ENCODE assay signal across 33 mouse cellular contexts in the genomic region with DNA sequence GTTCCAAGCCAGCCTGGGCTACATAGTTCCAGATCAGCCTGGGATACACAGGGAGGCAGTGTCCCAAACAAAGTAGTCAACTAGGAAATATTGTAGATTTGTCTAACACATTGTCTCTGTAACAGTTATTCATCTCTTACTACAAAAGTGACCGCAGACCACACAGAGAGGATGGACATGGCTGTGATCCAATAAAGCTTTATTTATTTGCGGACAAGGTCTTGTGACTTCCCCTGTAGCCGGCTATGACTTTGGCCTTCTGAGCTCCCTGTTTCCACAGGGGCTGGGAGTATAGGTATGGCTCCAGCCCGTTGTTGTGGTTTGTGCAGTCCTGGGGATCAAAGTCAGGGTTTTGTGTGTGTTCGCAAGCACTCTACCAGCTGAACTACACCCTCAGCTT. TPM values are rescaled to one million over a fixed set of nuclear protein-coding genes. Genes with fewer than 3 reads are reported as not detected.
DNase-seq lines count a peak whose midpoint lies in the region; ATAC-seq and TF ChIP-seq lines count a peak whose summit lies in the region.
"Had no signal": no experiment of that assay in that cellular context is flagged by ENCODE, and none has a peak within 500 bp of the region (broad histone marks: within the 10 kb centered on the region; RNA-seq: fewer than 3 reads in every experiment).

No protein-coding gene starts in this region.

- H3K27ac ChIP-seq in kidney, embryonic 14.5 days (ENCODE audit: low read depth, low read length): peak overlapping the region; percentile 15; the same call in 1 of the 2 replicates
- H3K27ac ChIP-seq in lung, embryonic 16.5 days (ENCODE audit: low read length): no peak overlapping the region
- H3K27ac ChIP-seq: embryonic facial prominence, embryonic 13.5 days; forebrain, embryonic 10.5 days; forebrain, embryonic 15.5 days; heart, embryonic 10.5 days; heart, embryonic 15.5 days; layer of hippocampus, adult 2 months; left cerebral cortex, adult 2 months; macrophage; midbrain, embryonic 13.5 days; neural tube, embryonic 13.5 days had no signal

- no peak for TF ChIP-seq CTCF in lung, adult 2 months (IDR thresholded peaks at IDR 0.05; ENCODE audit: insufficient read depth, low read length)

- TF ChIP-seq POLR2A in lung, adult 2 months (IDR thresholded peaks at IDR 0.05; ENCODE audit: borderline replicate concordance, extremely low read depth, low read depth, low read length): no peak

- no peak overlapping the region for H3K4me2 ChIP-seq in kidney, embryonic 14.5 days (replicated peaks; ENCODE audit: low read depth, low read length)
- no peak overlapping the region for H3K4me2 ChIP-seq in lung, embryonic 16.5 days (ENCODE audit: low read depth, low read length)
- H3K4me2 ChIP-seq: embryonic facial prominence, embryonic 13.5 days; forebrain, embryonic 15.5 days; heart, embryonic 15.5 days; midbrain, embryonic 13.5 days; neural tube, embryonic 13.5 days had no signal

- no peaks in the 10 kb centered on the region for H3K9me3 ChIP-seq in kidney, embryonic 14.5 days (ENCODE audit: control insufficient read depth, low read length)
- no peaks in the 10 kb centered on the region for H3K9me3 ChIP-seq in lung, embryonic 16.5 days (ENCODE audit: control insufficient read depth, low read length)
- H3K9me3 ChIP-seq: embryonic facial prominence, embryonic 13.5 days; forebrain, embryonic 10.5 days; forebrain, embryonic 15.5 days; G1E; heart, embryonic 10.5 days; heart, embryonic 15.5 days; midbrain, embryonic 13.5 days; neural tube, embryonic 13.5 days had no signal

- 60% methylated on average over 5 of the region's 5 CpGs for WGBS in kidney, embryonic 14.5 days
- WGBS in lung, embryonic 16.5 days: 55% methylated on average over 5 of the region's 5 CpGs
- 53% methylated on average over 5 of the region's 5 CpGs for WGBS in lung, adult 2 months

- peaks cover 4% of the 10 kb centered on the region; the same call in 1 of the 2 replicates for H3K4me1 ChIP-seq in kidney, embryonic 14.5 days (ENCODE audit: control insufficient read depth, insufficient read depth, low read length)
- H3K4me1 ChIP-seq in lung, embryonic 16.5 days (replicated peaks; ENCODE audit: control insufficient read depth, insufficient read depth, low read length): peaks cover 10% of the 10 kb centered on the region
- peaks cover 4% of the 10 kb centered on the region; the same call in 1 of the 2 replicates for H3K4me1 ChIP-seq in lung, adult 2 months (ENCODE audit: control insufficient read depth, insufficient read depth, low read length)

- H3K4me3 ChIP-seq in kidney, embryonic 14.5 days (ENCODE audit: low read length): no peak overlapping the region
- H3K4me3 ChIP-seq in lung, embryonic 16.5 days (ENCODE audit: low read length): no peak overlapping the region
- H3K4me3 ChIP-seq in lung, adult 2 months (replicated peaks; ENCODE audit: extremely low read depth, low read depth, low read length): no peak overlapping the region
- H3K4me3 ChIP-seq: embryonic facial prominence, embryonic 13.5 days; forebrain, embryonic 10.5 days; forebrain, embryonic 15.5 days; heart, embryonic 10.5 days; heart, embryonic 15.5 days; layer of hippocampus, adult 2 months; left cerebral cortex, adult 2 months; midbrain, embryonic 13.5 days; neural tube, embryonic 13.5 days had no signal

- intact Hi-C loops in left cerebral cortex, postnatal 25 days (cut with DNase I): no loop called here

- H3K36me3 ChIP-seq in kidney, embryonic 14.5 days (ENCODE audit: control insufficient read depth, insufficient read depth, low read length): no peaks in the 10 kb centered on the region
- no peaks in the 10 kb centered on the region for H3K36me3 ChIP-seq in lung, embryonic 16.5 days (ENCODE audit: control insufficient read depth, insufficient read depth, low read length)
- H3K36me3 ChIP-seq: embryonic facial prominence, embryonic 13.5 days; forebrain, embryonic 10.5 days; forebrain, embryonic 15.5 days; G1E; heart, embryonic 10.5 days; heart, embryonic 15.5 days; midbrain, embryonic 13.5 days; neural tube, embryonic 13.5 days had no signal

- no peak for ATAC-seq in kidney, embryonic 14.5 days (ENCODE audit: low FRiP score, low TSS enrichment)
- ATAC-seq in lung, embryonic 16.5 days (ENCODE audit: low read depth): peak; percentile 6; the same call in 1 of the 2 replicates
- ATAC-seq: forebrain, embryonic 15.5 days; hindbrain, embryonic 16.5 days; intestine, postnatal 0 days; midbrain, embryonic 13.5 days had no signal

- no peaks in the 10 kb centered on the region for H3K27me3 ChIP-seq in kidney, embryonic 14.5 days (ENCODE audit: control insufficient read depth, insufficient read depth, low read length)
- no peaks in the 10 kb centered on the region for H3K27me3 ChIP-seq in lung, embryonic 16.5 days (ENCODE audit: control insufficient read depth, insufficient read depth, low read depth, low read length)
- H3K27me3 ChIP-seq: embryonic facial prominence, embryonic 13.5 days; forebrain, embryonic 15.5 days; heart, embryonic 15.5 days; midbrain, embryonic 13.5 days; neural tube, embryonic 13.5 days had no signal

- no peak overlapping the region for H3K9ac ChIP-seq in kidney, embryonic 14.5 days (ENCODE audit: low read depth, low read length)
- no peak overlapping the region for H3K9ac ChIP-seq in lung, embryonic 16.5 days (ENCODE audit: low read length)
- H3K9ac ChIP-seq: embryonic facial prominence, embryonic 13.5 days; forebrain, embryonic 15.5 days; heart, embryonic 15.5 days; midbrain, embryonic 13.5 days; neural tube, embryonic 13.5 days had no signal

- peak; percentile 52 for DNase-seq in adrenal gland, adult 2 months
- no peak for DNase-seq in adrenal gland, postnatal 10 days
- DNase-seq in kidney, postnatal 4 days: no peak
- DNase-seq in lung, adult 2 months: no peak
- DNase-seq in left cerebral cortex, postnatal 25 days (ENCODE audit: low spot score in 2 of 2): no peak
- no peak for DNase-seq in left cerebral cortex, adult 9 months (ENCODE audit: low spot score in 2 of 2)
- DNase-seq: adrenal gland, postnatal 14 days; cerebellum, adult 11 months; cerebellum, adult 9-10 months; cerebellum, postnatal 36 days; embryo, embryonic 11 days; gastrocnemius, postnatal 25 days; heart, adult 11 months; left cerebral cortex, postnatal 4 days; lung, adult 18-20 months; right cerebral cortex, postnatal 4 days; thymus, adult 2 months; thymus, postnatal 36 days had no signal

RNA-seq across cellular contexts. Expression of a gene that starts 3.3 kb away (rescaled TPM):
- 10 to 100 TPM; 35.3 to 50.0 TPM for total RNA-seq in adrenal gland, adult 2 months (2021)
- polyA plus RNA-seq in adrenal gland, adult 2 months (2012; rRNA removed): 5.7 and 8.3 TPM in 2 replicates
- total RNA-seq in adrenal gland, postnatal 10 days (2021): 10 to 100 TPM; 37.7 to 39.7 TPM
- polyA plus RNA-seq in kidney, embryonic 14.5 days (2014; fragmentation: Nextera tagmentation; extraction: Ambion mirVana): 23.4 and 43.5 TPM in 2 replicates
- polyA plus RNA-seq in lung, embryonic 16.5 days (2015; fragmentation: Nextera tagmentation; extraction: Ambion mirVana): 44.9 and 47.0 TPM in 2 replicates
- polyA plus RNA-seq in lung, adult 2 months (2012; rRNA removed): 23.6 and 29.7 TPM in 2 replicates
- 1 to 10 TPM; 9.1 to 9.3 TPM for total RNA-seq in left cerebral cortex, postnatal 25 days (2021)
